Mouse (Mus musculus): ENCODE data around the gene Cnot6. TPM values are rescaled to one million over a fixed set of nuclear protein-coding genes. Genes with fewer than 3 reads are reported as not detected.
A peak's percentile ranks its signal among the peaks of the same experiment; 100 is the strongest.

Gene Cnot6
- polyA plus RNA-seq, 1 experiment from 2014 or later = 33.7 TPM

DNA sequence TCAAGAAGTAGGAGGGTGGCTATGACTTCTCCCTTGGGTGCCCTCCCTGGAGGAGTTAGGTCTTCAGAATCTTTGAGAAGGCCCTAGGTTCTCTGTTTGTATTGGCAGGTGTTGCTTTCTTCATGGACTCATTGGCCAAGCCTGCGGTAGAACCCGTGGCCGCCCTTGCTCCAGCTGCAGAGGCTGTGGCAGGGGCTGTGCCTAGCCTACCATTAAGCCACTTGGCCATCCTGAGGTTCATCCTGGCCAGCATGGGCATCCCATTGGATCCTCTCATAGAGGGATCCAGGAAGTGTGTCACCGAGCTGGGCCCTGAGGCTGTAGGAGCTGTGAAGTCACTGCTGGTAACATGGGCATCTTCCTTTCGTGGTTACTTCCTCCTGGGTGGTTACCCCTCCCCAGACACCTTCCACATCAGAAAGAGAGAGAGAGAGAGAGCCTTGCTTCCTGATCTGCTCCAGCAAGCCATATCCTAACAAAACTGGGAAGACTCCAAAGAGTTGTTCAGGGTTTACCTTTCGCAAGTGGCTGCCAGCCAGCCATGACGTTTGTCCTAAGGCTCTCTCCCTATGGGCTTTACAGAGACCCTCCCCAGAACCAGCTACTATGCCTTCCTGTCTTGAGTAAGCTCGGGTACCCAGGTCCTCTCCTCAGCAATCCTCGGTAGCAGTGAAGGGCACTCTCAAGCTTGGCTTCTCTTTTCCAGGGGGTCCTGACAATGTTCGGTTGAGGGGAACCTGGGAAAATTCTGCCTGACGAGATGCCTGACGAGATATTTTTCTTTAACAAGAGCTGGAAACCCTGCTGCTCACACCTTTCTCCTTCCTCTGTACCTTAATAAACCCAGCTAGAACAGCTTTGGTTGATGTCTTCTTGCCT is 48.0 kb downstream of the Cnot6 start:
- no peak overlapping the region for H3K9ac ChIP-seq (ENCODE audit: low read length)
- H3K9me3 ChIP-seq (replicated peaks; ENCODE audit: control insufficient read depth, low read length) = no peaks in the 10 kb centered on the region
- no peak overlapping the region for H3K4me3 ChIP-seq (replicated peaks; ENCODE audit: low read length)
- no peak overlapping the region for H3K4me2 ChIP-seq (ENCODE audit: low read depth, low read length)
- no peaks in the 10 kb centered on the region for H3K27me3 ChIP-seq (ENCODE audit: control insufficient read depth, insufficient read depth, low read length)
- H3K27ac ChIP-seq (ENCODE audit: low read length) = no peak overlapping the region
- no peak for ATAC-seq (ENCODE audit: insufficient read depth, low FRiP score)
- 81% methylated on average over 12 of the region's 12 CpGs for WGBS
- no peaks in the 10 kb centered on the region for H3K4me1 ChIP-seq (ENCODE audit: control insufficient read depth, insufficient read depth, low read length)
- H3K36me3 ChIP-seq (ENCODE audit: control insufficient read depth, insufficient read depth, low read length) = 0 out of 2 replicates have a peak, but pooled peaks cover 4% of the 10 kb centered on the region

DNA sequence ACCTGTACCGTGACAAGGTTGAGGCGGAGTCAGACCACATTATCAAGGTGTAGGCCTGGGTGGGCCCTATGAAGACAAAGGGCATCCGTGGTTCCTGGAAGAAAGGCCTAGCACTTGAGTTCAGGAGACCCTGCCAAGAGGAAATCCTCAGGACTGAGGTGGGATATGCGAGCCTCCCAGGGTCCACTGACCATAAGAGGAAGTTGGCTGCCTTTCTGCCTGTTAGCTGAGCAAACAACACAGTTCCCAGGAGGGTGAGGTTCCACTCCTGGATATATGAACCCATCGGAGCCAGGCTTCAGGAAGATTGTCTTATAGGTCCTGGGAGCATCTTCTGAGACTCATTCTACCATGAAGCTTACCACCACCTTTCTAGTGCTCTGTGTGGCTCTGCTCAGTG is 49.2 kb downstream of the Cnot6 start, which contains the start of gene Scgb3a1:
Gene Scgb3a1, plus strand, starts transcription at position 301 of the 400 bp plus-strand sequence.
- Histone ChIP-seq H3K9me3 (replicated peaks; ENCODE audit: control insufficient read depth, low read length) (no peaks in the 10 kb centered on the region), H3K4me2 (ENCODE audit: low read depth, low read length) (no peak within 1 kb of the TSS), H3K36me3 (ENCODE audit: control insufficient read depth, insufficient read depth, low read length) (no peaks in the 10 kb centered on the region), H3K4me3 (replicated peaks; ENCODE audit: low read length) (no peak within 1 kb of the TSS), H3K4me1 (ENCODE audit: control insufficient read depth, insufficient read depth, low read length) (no peaks in the 10 kb centered on the region), H3K27me3 (ENCODE audit: control insufficient read depth, insufficient read depth, low read length) (no peaks in the 10 kb centered on the region), H3K9ac (ENCODE audit: low read length) (no peak within 1 kb of the TSS), H3K27ac (ENCODE audit: low read length) (no peak within 1 kb of the TSS)
- peak; percentile 50; the same call in 1 of the 2 replicates for ATAC-seq (ENCODE audit: insufficient read depth, low FRiP score)
- 65% methylated on average over 5 of the region's 5 CpGs for WGBS

DNA sequence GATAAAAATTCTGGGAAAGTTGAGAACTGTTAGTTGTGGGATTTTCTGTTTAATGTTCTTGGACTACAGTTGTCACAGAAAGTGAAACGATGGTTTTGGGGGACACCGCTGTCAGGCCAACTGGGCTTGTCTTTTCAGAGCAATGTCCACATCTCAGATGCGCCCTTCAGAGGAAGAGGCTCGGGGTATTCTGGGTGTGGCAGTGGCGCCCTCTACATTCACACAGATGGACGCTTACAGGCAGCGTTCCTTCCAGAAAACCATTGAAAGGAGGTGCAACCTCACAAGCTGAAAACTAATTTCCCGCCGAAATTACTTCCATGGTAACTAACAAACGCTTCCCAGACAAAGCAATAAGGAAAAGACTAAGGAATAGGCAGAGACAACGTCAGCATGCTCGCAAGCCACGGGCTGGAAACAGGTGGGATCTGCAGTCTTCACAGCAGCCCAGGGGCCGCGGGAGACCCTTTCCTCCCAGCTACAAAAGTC is 50.2 kb downstream of the Cnot6 start:
- Histone ChIP-seq H3K4me2 (ENCODE audit: low read depth, low read length) (no peak overlapping the region), H3K4me1 (ENCODE audit: control insufficient read depth, insufficient read depth, low read length) (no peaks in the 10 kb centered on the region), H3K27ac (ENCODE audit: low read length) (no peak overlapping the region), H3K27me3 (ENCODE audit: control insufficient read depth, insufficient read depth, low read length) (no peaks in the 10 kb centered on the region), H3K36me3 (ENCODE audit: control insufficient read depth, insufficient read depth, low read length) (no peaks in the 10 kb centered on the region), H3K9me3 (replicated peaks; ENCODE audit: control insufficient read depth, low read length) (no peaks in the 10 kb centered on the region), H3K4me3 (replicated peaks; ENCODE audit: low read length) (no peak overlapping the region), H3K9ac (ENCODE audit: low read length) (no peak overlapping the region)
- no peak for ATAC-seq (ENCODE audit: insufficient read depth, low FRiP score)
- WGBS = 54% methylated on average over 15 of the region's 15 CpGs

DNA sequence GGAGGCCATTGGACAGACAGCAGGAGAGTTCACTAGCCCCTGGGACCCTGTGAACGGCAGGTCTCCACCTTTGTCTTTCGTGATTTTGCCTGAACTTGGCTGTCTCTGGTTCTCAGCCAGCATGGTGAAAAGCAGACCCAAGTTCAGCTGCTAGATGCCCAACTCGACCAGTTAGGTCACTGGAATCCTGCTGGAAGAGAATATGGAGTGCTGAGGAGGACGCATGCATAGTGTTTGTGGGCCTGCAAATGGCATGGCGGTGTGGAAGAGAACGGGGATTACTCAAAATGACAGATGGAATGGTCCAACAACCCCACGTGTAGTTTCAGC is 53.1 kb downstream of the Cnot6 start:
- H3K36me3 ChIP-seq (ENCODE audit: control insufficient read depth, insufficient read depth, low read length) = no peaks in the 10 kb centered on the region
- H3K27ac ChIP-seq (ENCODE audit: low read length) = no peak overlapping the region
- no peak for ATAC-seq (ENCODE audit: insufficient read depth, low FRiP score)
- no peaks in the 10 kb centered on the region for H3K27me3 ChIP-seq (ENCODE audit: control insufficient read depth, insufficient read depth, low read length)
- no peaks in the 10 kb centered on the region for H3K4me1 ChIP-seq (ENCODE audit: control insufficient read depth, insufficient read depth, low read length)
- 73% methylated on average over 7 of the region's 7 CpGs for WGBS
- H3K9ac ChIP-seq (ENCODE audit: low read length) = no peak overlapping the region
- H3K4me2 ChIP-seq (ENCODE audit: low read depth, low read length) = no peak overlapping the region
- H3K9me3 ChIP-seq (replicated peaks; ENCODE audit: control insufficient read depth, low read length) = no peaks in the 10 kb centered on the region
- H3K4me3 ChIP-seq (replicated peaks; ENCODE audit: low read length) = no peak overlapping the region

DNA sequence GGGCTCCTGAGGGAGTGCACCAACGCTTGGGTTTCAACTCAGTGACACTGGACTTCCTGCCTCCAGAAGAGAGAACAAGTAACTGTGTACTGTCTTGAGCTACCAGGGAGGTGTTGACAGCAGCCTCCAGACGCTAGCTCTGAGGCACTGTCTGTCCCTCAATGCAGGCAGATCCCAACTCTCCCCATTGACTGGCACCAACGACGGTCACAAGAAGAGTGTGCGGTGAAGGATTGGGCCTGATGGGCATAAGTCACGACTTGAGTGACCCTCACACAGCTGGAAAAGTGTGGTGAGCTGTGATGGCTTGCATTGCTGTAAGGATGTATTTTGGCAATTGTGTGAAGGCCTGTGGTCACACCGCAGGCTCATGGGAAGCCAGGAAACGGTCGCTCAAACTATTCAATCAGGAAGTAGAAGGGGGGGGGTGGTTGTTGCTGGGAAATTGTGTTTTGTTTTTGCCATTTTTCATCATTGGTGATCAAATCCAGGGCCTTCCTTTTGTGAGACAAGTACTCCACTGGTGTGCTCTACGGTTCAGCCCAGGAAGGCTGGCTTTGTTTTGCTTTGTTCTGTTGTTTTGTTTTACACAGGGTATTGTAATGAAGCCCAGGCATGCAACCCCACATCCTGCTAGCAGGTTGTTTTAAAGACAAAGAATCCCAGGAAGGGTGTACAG is 53.6 kb downstream of the Cnot6 start:
- H3K36me3 ChIP-seq (ENCODE audit: control insufficient read depth, insufficient read depth, low read length) = no peaks in the 10 kb centered on the region
- no peak for ATAC-seq (ENCODE audit: insufficient read depth, low FRiP score)
- H3K27me3 ChIP-seq (ENCODE audit: control insufficient read depth, insufficient read depth, low read length) = no peaks in the 10 kb centered on the region
- H3K27ac ChIP-seq (ENCODE audit: low read length) = no peak overlapping the region
- no peak overlapping the region for H3K9ac ChIP-seq (ENCODE audit: low read length)
- H3K4me2 ChIP-seq (ENCODE audit: low read depth, low read length) = no peak overlapping the region
- H3K9me3 ChIP-seq (replicated peaks; ENCODE audit: control insufficient read depth, low read length) = no peaks in the 10 kb centered on the region
- 71% methylated on average over 10 of the region's 10 CpGs for WGBS
- H3K4me3 ChIP-seq (replicated peaks; ENCODE audit: low read length) = no peak overlapping the region
- no peaks in the 10 kb centered on the region for H3K4me1 ChIP-seq (ENCODE audit: control insufficient read depth, insufficient read depth, low read length)

DNA sequence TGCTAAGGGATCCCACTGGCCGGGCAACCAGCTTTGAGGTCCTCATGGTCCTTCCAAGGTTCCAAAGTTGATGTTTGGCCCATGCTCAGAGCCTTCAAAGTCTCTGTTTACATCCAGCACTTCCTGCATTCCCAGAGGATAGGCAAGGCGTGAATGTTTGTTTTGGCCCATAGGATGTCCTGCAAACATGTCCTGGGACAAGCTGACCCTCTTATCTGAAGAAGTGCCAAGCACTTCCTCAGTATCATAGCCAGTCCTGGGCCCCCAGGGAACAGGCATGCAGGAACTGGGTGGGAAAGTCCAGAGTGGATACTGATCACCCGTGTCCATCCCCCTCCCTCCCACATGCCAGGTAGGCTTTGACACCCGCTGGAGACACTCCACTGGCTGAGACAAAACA is 54.5 kb downstream of the Cnot6 start:
- 71% methylated on average over 4 of the region's 4 CpGs for WGBS

DNA sequence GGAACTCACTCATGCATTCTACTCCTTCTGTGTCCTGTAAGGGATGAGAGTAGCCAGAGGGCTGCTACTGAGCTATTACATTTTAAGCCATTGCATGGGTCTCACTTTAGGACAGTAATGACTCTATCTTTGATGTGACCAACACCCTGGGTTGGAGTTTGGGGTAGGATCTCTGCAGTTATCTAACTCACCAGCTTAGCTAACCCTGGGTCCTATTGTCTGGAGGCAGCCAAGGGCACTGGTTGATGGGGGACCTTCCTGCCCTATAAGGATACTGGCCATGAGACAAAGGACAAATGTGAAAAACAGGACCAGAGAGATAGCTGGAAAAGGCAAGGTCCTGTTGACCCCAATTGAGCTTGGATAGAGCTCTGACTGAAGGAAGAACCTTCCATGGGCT is 57.0 kb downstream of the Cnot6 start:
- H3K9me3 ChIP-seq (replicated peaks; ENCODE audit: control insufficient read depth, low read length) = no peaks in the 10 kb centered on the region
- no peaks in the 10 kb centered on the region for H3K4me1 ChIP-seq (ENCODE audit: control insufficient read depth, insufficient read depth, low read length)
- no peaks in the 10 kb centered on the region for H3K36me3 ChIP-seq (ENCODE audit: control insufficient read depth, insufficient read depth, low read length)
- H3K27me3 ChIP-seq (ENCODE audit: control insufficient read depth, insufficient read depth, low read length) = no peaks in the 10 kb centered on the region
- H3K9ac ChIP-seq (ENCODE audit: low read length) = no peak overlapping the region
- no peak for ATAC-seq (ENCODE audit: insufficient read depth, low FRiP score)
- no peak overlapping the region for H3K4me3 ChIP-seq (replicated peaks; ENCODE audit: low read length)
- H3K27ac ChIP-seq (ENCODE audit: low read length) = no peak overlapping the region
- no peak overlapping the region for H3K4me2 ChIP-seq (ENCODE audit: low read depth, low read length)

More for the DNA sequence above, 54.5 kb downstream of the Cnot6 start:
- Histone ChIP-seq H3K4me1 (ENCODE audit: control insufficient read depth, insufficient read depth, low read length) (no peaks in the 10 kb centered on the region), H3K36me3 (ENCODE audit: control insufficient read depth, insufficient read depth, low read length) (no peaks in the 10 kb centered on the region), H3K27ac (ENCODE audit: low read length) (no peak overlapping the region), H3K9ac (ENCODE audit: low read length) (no peak overlapping the region), H3K27me3 (ENCODE audit: control insufficient read depth, insufficient read depth, low read length) (no peaks in the 10 kb centered on the region), H3K9me3 (replicated peaks; ENCODE audit: control insufficient read depth, low read length) (no peaks in the 10 kb centered on the region), H3K4me3 (replicated peaks; ENCODE audit: low read length) (no peak overlapping the region), H3K4me2 (ENCODE audit: low read depth, low read length) (no peak overlapping the region)
- ATAC-seq (ENCODE audit: insufficient read depth, low FRiP score) = no peak

DNA sequence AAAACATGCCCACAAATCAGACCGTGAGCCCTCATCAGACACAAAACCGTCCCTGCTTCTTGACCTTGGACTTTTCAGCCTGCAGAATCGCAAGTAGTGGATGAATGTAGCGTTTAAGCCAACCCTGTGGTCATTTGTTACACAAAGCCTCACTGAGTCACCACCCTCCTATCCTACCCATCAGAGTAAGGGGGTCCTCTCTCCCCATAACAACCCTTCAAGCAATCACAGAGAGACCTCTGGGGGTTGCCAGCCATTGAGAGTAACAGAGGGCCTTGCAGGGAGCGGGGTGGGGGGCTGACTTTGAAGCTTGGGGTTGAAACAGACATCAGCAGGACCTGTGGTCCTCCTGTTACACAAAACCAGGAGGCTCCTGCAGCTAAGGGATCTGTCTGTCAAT is 57.9 kb downstream of the Cnot6 start:
- Histone ChIP-seq H3K4me2 (ENCODE audit: low read depth, low read length) (no peak overlapping the region), H3K36me3 (ENCODE audit: control insufficient read depth, insufficient read depth, low read length) (no peaks in the 10 kb centered on the region), H3K9me3 (replicated peaks; ENCODE audit: control insufficient read depth, low read length) (no peaks in the 10 kb centered on the region), H3K27me3 (ENCODE audit: control insufficient read depth, insufficient read depth, low read length) (no peaks in the 10 kb centered on the region), H3K27ac (ENCODE audit: low read length) (no peak overlapping the region), H3K9ac (ENCODE audit: low read length) (no peak overlapping the region), H3K4me3 (replicated peaks; ENCODE audit: low read length) (no peak overlapping the region), H3K4me1 (ENCODE audit: control insufficient read depth, insufficient read depth, low read length) (no peaks in the 10 kb centered on the region)
- 87% methylated on average over 5 of the region's 5 CpGs for WGBS
- ATAC-seq (ENCODE audit: insufficient read depth, low FRiP score) = no peak

DNA sequence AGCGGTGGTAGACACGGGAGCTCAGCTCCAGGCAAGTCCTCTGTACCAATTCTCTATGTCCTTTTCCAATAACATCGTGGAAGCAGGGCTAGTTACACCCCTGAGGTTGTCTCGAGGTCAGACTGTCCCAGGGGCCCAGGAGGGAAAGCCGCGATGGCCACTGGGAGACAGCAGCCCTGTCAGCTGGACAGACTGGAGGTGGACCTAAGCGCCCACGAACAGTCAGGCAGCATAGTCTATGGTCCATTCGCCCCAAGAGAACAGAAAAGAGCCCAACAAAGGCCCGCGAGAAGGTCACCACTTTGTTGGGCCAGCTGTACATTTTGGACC is 59.5 kb downstream of the Cnot6 start:
- no peaks in the 10 kb centered on the region for H3K27me3 ChIP-seq (ENCODE audit: control insufficient read depth, insufficient read depth, low read length)
- no peaks in the 10 kb centered on the region for H3K9me3 ChIP-seq (replicated peaks; ENCODE audit: control insufficient read depth, low read length)
- ATAC-seq (ENCODE audit: insufficient read depth, low FRiP score) = no peak
- H3K4me1 ChIP-seq (ENCODE audit: control insufficient read depth, insufficient read depth, low read length) = no peaks in the 10 kb centered on the region
- H3K9ac ChIP-seq (ENCODE audit: low read length) = no peak overlapping the region
- WGBS = 32% methylated on average over 11 of the region's 11 CpGs
- H3K4me2 ChIP-seq (ENCODE audit: low read depth, low read length) = peak overlapping the region; percentile 42
- H3K4me3 ChIP-seq (replicated peaks; ENCODE audit: low read length) = peak overlapping the region; percentile 20; the same call in 1 of the 2 replicates
- no peak overlapping the region for H3K27ac ChIP-seq (ENCODE audit: low read length)
- H3K36me3 ChIP-seq (ENCODE audit: control insufficient read depth, insufficient read depth, low read length) = no peaks in the 10 kb centered on the region
